Mouse (Mus musculus) right cerebral cortex, postnatal 4 days (tissue): ENCODE results near the gene Olfr552.
A peak's percentile ranks its signal among the peaks of the same experiment; 100 is the strongest.
"Not testable (repeated sequence)": the region's sequence is repeated elsewhere in the genome, so short reads cannot be mapped to it uniquely, and the experiment has no call there.

Experiments used
- DNase-seq: peaks from one replicate; pipeline ENCODE4 v3.0.0-alpha.2; 2022

The Olfr552 gene

DNA sequence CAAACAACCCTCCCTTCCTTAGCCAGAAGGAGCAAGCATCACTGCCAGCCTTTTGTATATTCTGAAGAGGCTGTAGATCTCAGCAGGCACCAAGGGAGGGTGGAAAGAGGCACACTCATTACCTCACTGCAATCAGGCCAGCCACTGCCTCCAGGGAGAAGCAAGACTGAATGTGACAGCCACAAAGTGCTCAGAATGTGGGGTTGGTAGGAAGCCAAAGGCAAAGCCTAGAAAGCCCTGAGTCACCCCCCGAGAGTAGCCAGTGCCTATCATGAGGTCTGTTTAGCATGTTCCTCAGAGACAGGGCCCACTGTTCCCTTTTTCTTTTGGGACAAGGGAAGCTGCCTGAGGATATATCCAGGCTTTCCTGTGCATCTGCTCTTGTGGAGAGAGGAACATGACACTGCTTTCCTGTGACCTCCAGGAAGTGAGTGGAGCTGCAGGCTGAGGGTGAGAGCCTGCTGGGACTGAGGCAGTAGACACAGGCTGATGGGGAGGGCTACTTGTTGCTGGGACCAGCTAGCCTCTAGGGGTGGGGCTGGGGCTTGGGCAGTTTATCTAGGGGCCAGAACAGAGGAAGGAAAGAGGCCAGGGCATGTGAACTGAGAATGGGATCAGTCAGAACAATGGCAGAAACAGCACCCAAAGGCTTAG is at the start of gene Olfr552:
Olfr552 (plus strand) TSS at position 393 of the 654 bp plus-strand sequence.
- DNase-seq = no peak

DNA sequence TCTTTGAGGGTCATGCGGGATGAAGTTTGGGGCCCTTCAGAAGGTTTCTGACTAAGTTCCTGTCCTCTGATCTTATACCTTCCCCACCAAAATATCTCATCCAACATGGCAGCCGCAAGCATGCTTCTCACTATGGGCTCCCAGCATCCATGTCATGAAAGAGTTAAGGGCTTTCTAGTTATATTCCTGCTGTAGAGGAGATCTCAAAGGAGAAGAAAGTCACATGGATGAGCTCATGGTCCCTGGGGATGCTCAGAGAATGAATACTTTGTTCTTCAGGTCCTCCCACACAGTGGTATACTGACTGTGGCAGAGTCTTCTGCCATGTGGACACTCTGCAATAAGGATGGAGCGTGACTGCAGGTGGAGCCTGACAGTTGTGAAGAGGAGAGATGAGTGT is 48.0 kb upstream of the Olfr552 start, which contains the start of gene Olfr549:
Olfr549 (plus strand) TSS at position 301 of the 400 bp plus-strand sequence.
- no peak for DNase-seq

DNA sequence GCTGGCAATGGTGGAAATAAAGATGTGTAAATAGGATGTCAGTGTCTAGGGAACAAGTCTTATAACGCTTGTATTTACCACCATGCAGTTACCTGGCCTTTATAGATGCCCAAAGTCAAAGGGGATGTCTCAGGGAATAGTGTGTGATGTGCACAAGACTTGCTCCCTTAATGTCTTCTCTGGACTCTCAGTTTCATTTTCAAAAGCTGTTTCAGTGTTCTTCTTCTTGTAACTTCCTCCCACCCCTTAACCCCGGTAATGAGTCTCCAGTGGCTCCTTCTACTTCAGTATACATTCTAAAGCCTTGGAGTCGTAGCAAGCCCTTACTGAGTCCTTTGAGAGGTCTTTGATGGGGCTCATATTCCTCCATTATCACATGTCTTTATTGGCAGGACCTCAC is 44.3 kb upstream of the Olfr552 start:
- no peak for DNase-seq

DNA sequence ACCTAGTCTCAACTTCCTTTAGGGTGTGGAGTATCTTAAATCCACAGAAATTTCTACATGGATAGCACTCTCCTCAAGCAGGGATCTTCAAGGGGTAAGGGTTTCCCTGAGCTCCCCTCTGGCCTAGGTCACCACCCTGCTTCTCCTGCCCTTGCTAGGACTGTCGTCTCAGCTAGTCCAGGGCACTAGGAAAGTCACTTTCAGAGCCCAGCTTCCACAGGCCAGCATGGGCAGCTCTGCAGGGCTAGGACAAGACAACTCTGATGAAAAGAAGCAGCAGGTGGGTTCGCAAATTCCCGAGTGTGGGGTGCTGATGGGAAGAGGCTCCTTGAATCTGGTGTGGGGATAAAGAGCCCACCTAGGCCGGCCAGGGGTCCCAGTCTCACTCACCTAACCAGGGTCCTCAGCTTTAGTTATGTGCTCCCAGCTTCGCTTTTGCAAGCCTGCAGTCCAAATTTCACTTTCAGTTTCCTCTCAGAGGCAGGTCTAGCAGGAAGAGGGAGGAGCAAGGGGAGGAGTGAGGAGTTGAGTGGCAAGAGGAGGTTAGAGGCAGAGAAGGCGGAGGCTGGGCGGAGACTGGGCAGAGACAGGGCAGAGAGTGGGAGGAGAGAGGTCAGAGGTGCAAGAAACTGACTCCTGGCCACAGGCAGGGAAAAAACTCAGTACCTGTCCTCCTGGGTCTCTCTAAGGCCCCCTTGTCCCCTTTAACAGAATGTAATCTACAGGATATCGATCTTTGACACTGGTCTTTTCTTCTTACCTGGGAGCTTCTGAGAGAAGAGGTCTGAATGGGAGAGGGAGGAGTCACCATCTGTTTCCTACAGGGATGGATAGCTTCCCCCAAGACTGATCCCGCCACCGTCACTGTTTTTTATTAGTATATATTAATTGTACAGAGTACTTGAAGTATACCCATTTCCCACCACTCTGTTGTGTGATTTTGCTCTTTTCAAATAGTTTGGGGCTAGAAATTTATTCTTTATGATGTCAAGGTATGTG is 32.3 kb upstream of the Olfr552 start, which contains the start of gene Trim21:
Trim21 (minus strand) TSS at position 488 of the 999 bp plus-strand sequence.
- DNase-seq = peak; percentile 10

DNA sequence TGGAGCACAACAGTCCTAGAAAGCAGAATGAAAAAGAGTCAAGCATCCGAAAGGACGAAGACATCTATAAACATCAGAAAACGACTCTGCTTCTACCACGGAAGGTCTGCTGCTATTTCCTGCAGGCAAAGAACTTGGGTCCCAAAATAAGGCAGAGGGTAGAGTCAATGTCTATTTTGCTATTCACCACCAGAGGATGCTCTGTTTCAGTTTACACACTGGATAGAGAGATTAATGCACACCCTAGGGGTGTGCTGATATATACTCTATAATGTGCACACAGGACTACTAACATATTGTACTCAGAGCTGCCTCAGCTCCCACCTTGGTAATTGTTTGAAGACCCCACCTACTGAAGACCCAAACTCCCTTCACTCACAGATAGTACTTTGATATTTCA is 31.4 kb upstream of the Olfr552 start:
- DNase-seq = no peak

DNA sequence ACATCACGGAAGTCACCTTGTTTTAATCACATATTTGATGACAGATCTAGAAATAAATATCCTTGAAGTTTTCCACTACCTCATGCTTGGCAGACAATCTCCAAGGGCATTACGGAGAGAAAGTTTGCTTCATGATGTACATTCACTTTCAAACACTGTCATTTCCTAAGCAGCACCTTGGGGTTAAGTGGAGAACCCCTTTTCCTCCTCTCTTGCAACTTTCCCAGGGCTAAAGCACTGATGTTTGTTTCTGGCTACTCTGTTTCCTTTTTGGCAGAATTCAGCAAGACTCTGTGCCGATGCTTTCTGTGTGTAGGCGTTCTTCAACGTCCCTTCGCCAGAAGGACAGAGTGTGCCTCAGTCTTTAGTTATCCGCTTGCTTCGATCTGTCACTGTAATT is 26.4 kb upstream of the Olfr552 start, which contains the start of gene Olfr550:
Olfr550 (plus strand) TSS at position 301 of the 400 bp plus-strand sequence.
- no peak for DNase-seq

DNA sequence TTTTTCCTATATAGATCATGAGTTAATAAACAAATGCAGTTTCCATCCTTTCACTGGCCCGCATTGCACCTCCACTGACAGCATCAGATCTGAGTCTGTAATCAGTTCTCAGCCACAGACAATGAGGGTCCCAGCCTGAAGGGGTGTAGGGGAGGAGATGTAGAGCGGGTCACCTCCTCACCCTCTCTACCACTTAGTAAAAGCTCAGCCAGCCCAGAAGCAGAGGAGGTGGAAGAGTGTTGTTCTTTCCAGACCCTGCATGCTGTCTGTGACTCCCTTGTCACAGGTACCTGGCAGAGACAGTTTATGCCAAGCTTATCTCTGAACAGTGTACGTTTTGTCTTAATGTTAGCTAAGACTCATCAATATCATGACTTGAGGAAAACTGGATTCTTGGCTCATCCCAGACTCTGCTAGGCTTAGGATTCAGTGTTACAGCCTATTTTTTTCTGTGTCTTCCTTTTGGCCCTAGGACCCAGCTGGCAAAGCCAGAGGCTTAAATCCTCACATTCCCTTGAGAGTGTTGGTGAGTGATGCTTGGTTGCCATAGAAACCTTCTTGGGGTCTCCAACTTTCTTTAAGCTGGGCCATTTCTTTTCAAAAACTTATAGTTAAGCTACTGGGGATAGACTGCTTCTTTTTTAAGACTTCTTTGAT is 24.3 kb upstream of the Olfr552 start:
- no peak for DNase-seq

DNA sequence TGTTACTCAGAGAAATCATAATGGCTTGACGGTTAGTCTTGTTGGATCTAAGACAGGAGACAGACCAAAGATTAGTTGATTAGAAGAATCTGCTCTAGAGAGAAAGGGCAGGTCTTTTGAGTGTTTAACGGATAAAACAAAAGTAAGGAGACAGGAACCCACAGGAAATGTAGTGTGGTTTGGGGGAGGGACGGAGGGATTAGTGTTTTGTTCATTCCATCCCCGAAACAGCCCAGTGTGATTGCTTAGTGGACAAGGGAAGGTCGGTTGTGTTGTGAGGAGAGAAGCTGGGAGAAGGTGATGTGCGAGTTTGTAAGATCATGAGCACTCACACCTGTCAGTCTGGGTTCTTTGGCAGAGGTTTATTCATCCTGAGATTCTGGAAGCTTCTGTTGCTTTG is 21.6 kb upstream of the Olfr552 start:
- DNase-seq = no peak

DNA sequence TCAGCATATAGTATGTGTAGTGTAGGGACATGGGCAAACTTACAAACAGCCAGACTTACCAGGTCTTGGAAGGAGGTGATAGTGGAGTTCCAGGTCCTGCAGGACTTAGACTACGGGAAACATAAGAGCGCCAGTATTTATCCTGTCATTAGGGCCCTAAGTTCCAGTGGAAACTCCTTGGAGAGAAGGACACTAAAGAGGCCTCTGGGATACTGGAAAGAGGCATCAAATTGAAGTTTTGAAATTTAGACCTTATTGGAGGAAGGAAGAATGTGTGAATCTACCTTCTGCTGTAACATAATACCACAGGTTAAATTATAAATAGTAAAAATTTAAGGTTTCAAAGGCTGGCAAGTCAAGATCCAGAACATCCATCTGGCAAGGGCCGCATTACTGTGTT is 5.8 kb upstream of the Olfr552 start, which contains the start of gene Olfr551:
Olfr551 (minus strand) TSS at position 101 of the 400 bp plus-strand sequence.
- DNase-seq = no peak

DNA sequence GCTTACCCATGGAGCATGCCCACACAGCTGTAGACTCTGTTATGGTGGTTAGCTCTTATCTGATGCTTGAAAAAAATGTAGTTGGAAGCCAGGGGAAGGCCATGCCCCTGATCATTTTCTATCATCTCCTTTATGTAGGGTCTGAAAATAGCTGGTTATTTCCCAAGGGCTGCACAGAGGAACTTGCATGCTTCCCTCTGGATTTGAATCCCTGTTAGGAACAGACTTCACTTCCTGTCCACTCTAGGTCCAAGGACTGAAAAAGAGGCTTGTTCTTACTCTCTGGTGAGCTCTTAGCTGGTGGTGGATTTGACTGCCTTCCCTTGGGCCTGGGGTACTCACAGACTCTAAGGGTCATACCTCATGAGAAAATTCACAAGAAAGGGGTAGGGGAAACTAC is 20.5 kb downstream of the Olfr552 start, which contains the start of gene Olfr553:
Olfr553 (minus strand) TSS at position 101 of the 400 bp plus-strand sequence.
- no peak for DNase-seq

DNA sequence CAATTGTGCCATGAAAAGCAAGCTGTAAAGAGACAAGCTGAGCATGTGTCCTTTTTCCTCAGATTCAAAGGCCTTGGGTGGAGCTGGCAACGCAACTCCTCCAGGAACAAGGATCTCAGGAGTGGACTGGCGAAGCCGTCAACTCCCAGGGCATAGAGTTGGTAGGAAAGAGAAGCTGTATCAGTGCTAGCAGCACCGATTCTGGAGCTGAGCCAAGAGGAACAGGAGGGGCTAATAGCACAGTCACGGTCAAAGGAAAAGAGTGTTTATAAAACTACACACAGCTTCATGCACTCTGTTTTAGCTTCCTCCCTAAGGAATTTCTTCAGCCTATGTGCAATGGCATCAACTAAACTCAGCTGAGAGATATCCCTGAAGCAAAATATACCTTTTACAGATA is 22.0 kb downstream of the Olfr552 start:
- DNase-seq = no peak

DNA sequence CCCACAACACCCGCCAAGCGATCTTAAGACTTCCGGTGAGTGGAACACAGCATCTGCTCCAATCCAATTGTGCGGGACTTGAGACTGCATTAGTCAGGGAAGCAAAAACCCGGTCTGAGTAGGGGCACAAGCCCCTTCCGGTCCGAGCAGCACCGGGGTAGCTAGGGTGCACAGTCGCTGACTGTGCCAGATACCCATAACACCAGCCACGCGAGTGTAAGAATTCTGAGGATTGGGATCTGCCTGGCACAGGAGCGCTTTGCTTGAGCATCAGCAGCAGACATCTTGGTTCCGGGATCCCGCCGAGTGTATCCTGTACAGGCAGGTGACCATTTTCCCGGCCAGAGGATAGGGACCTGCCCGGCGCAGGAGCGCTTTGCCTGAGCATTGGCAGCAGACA is 22.8 kb downstream of the Olfr552 start:
- DNase-seq = not testable (repeated sequence)

DNA sequence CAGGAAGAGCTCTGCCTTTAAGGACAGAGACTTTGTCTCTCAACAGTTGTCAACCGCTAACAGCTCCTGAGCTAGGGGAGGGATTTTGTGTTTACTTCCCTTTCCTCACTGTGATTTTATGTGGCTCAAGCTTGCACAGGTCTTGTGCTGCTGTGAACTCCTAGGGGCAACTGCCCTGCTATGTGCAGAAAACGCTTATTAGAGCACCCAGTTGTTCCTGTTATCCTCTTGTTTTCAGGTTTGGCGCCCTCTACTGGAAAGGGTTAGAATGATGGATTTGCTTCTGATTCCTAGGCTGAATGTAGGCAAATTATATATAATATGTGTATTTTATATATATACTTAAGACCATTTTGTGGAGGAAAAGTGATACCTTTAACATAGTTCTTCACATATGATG is 39.1 kb downstream of the Olfr552 start:
- DNase-seq = no peak

DNA sequence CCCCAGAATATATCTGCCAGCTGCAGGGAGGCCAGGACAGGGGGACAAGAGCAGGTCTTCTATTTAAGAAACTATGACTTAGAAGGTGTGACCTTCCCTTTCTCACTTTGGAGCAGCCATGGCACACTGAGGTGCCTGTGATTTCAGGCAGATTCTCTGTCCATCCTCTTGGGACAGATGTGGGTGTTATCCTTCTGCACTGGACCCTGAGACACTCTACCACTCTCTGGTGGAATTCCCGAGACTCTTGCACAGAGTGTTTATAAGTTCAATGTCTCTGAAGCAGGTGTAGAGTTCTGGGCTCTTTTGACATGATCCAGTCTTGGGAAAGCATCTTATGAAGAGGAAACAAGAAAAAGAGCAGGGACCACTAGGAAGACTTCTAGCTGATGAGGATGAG is 40.6 kb downstream of the Olfr552 start, which contains the start of gene Olfr554:
Olfr554 (plus strand) TSS at position 301 of the 400 bp plus-strand sequence.
- DNase-seq = no peak

DNA sequence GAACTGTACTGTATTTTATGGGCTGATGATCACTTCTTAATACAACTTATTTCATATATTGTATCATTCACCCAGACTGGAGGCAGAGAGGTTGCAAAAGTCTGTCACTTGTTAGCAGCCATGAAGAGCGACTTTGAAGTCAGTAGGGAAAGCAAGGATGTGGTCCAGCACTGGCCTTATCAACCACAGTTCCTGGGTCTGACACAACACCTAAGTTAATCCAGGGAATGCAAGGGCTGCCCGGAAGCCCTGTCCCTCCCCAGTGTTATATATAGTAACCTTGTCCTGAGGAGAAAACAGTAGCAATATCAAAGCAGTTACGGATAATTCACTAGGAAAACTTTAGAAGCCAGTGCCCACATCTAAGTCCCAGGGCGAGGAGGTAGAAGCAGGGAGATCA is 47.4 kb downstream of the Olfr552 start:
- DNase-seq = not testable (repeated sequence)
